Mouse (Mus musculus): ENCODE measurements around the gene Pskh1.

The Pskh1 gene

GRCm38 (mm10) chr8:105892432-105892831 lies 7.8 kb upstream of the Pskh1 start:
- DNase-seq (ENCODE audit: low spot score), result peak; percentile 42

DNA sequence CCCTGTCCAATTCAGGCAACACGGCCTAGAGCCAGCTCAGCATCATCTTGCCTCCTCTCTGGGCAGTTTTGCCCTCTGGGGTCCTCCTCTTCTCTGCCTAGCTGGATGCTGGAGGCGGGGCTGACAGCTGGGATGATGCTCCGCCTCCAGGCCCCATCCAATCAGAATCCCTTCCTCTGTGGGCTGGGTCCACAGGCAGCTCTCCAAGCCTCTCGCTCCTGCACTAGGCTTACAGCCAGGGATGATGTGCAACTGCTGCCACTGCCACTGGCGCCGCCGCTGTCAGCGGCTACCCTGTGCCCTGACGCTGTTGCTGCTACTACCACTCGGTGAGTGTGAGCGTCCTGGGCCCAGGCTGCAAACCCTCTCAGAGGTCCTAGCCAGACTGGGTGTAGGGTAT lies 6.9 kb upstream of the Pskh1 start, which contains the start of gene Nrn1l:
TSS of gene Nrn1l (plus strand) at position 229 of the 400 bp plus-strand sequence.
- DNase-seq (ENCODE audit: low spot score), result peak; percentile 76

- DNase-seq (ENCODE audit: low spot score), result no peak
These were observed 2.3 kb upstream of the Pskh1 start for GRCm38 (mm10) chr8:105897801-105898480.

GRCm38 (mm10) chr8:105900941-105901616 lies 838 bp downstream of the Pskh1 start:
- no peak for DNase-seq (ENCODE audit: low spot score)

- no peak for DNase-seq (ENCODE audit: low spot score)
These were observed 19.1 kb downstream of the Pskh1 start for GRCm38 (mm10) chr8:105919390-105919789.

DNA sequence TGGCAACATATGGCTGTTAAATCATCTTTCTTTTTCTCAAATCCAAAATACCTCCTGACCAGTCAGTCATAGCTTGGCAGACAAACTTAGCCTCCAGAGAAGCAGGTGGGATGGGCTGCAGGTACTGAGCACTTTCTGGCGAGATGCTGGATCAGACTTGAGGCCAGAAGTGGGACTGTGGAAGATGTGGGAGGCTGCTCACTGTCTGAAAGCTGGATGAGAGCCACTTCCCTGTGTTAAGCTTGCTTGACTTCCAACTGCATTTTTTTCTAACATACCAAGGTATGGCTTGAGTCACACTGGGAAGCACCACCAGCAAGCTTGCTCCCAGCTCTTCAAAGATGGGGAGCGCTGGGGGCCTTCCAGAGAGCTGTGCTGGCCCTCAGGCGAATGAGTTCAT lies 24.9 kb downstream of the Pskh1 start:
- DNase-seq (ENCODE audit: low spot score), result no peak

- DNase-seq (ENCODE audit: low spot score), result peak; percentile 86
These were observed 30.4 kb downstream of the Pskh1 start for GRCm38 (mm10) chr8:105930602-105931001.

- no peak for DNase-seq (ENCODE audit: low spot score)
These were observed 31.0 kb downstream of the Pskh1 start for GRCm38 (mm10) chr8:105931271-105931670.

- DNase-seq (ENCODE audit: low spot score), result no peak
These were observed 32.3 kb downstream of the Pskh1 start for GRCm38 (mm10) chr8:105932525-105932924.

DNA sequence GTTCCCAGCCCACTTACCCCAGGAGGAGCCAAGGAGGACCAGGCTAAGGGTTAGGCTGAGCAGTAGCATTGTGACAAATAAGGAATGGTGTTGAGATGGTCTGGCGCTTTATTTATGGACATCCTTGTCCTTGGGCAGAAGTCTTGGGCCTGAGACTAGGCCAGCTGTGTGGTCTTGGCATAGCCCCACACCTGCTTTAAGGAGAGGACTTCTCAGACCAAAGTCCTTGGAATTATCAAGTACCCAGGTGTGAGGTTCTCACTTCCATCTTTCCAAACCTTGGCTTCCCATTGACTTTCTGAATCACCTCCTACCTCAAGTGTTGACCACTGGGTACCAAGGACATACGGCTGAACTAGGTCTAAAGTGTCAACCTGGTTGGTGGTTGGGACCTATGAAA lies 33.5 kb downstream of the Pskh1 start, which contains the start of gene Ctrl:
TSS of gene Ctrl (minus strand) at position 101 of the 400 bp plus-strand sequence.
- DNase-seq (ENCODE audit: low spot score), result no peak

GRCm38 (mm10) chr8:105935105-105935504 lies 34.9 kb downstream of the Pskh1 start:
- DNase-seq (ENCODE audit: low spot score), result no peak

- no peak for DNase-seq (ENCODE audit: low spot score)
These were observed 35.8 kb downstream of the Pskh1 start for GRCm38 (mm10) chr8:105935863-105936603.

- peak; percentile 95 for DNase-seq (ENCODE audit: low spot score)
These were observed 36.7 kb downstream of the Pskh1 start for GRCm38 (mm10) chr8:105936866-105937475.

GRCm38 (mm10) chr8:105937496-105938305 lies 37.5 kb downstream of the Pskh1 start:
- DNase-seq (ENCODE audit: low spot score), result peak; percentile 71

- DNase-seq (ENCODE audit: low spot score), result peak; percentile 63
These were observed 38.0 kb downstream of the Pskh1 start, which contains the start of gene Psmb10 for GRCm38 (mm10) chr8:105938306-105938669. TSS of gene Psmb10 (minus strand) at chr8:105938444.

GRCm38 (mm10) chr8:105942026-105942425 lies 41.8 kb downstream of the Pskh1 start:
- no peak for DNase-seq (ENCODE audit: low spot score)

DNA sequence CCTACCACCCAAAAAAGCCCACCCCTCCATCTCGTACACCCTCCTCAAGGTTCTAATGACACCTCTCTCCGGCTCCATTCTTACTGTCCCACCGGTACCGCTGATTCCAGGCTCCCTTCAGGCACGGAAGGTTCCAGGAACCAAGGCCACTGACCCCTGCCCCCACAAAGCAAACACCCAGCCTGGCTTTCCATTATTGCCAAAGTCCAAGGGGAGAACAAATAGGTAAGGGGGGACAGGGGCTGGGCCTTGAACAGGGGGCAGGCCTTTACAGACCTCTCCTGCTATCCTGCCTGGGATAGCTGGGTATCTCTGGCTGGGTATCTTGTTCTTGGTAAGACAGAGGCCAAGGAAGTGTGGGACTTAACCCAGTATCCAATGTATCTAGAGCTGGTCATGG lies 42.3 kb downstream of the Pskh1 start:
- DNase-seq (ENCODE audit: low spot score), result no peak

- DNase-seq (ENCODE audit: low spot score), result no peak
These were observed 43.1 kb downstream of the Pskh1 start, which contains the start of gene Lcat for GRCm38 (mm10) chr8:105943321-105943739. TSS of gene Lcat (minus strand) at chr8:105943382.

DNA sequence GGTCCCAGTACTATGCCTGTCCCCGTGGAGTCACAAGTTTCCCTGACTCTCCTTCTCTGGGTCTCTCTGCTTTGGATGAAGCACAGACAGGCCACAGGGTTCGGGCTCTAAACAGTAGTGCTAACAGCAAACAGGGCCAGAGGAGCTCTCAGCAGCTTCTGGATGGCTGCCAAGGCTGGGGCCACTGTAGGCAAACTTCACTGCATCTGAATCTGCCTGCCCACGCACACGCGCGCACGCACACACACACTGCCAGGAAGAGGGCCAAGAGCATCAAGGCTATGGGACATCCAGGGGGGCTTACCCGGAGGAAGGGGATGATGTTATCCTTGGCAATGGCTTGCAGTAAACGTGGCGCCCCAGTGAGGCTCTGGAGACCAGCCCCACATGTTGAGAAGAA lies 49.1 kb downstream of the Pskh1 start:
- peak; percentile 57 for DNase-seq (ENCODE audit: low spot score)

DNA sequence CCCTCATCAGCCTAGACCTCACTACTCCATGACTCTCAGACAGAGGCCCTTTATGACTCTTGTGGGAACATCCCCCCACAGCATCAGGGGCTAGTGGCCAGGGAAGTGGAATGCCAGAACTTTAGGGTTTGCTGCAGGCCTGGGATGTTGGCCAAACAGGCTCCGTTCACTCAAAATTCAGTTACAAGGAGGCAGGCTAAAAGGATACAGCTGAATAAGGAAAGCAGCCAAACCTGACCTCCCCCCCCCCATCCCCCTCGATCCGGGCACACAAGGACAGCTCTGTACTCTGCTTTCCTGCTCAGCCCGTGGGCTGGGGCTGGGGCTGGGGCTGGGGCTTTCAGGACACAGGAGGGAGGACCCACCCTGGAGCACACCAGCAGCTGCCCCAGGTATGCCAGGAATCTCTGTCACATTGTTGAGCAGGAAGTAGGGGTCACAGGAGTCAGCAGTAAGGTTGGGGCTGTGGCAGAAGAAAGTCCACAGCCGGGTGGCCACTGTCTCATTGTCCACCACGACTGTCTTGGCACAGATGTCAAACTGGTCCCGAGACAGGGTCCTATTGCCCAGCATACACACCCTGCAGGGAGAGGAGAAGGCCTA lies 50.9 kb downstream of the Pskh1 start:
- DNase-seq (ENCODE audit: low spot score), result peak; percentile 49

- peak; percentile 56 for DNase-seq (ENCODE audit: low spot score)
These were observed 56.3 kb downstream of the Pskh1 start for GRCm38 (mm10) chr8:105956556-105956955.
